In the genomic region with DNA sequence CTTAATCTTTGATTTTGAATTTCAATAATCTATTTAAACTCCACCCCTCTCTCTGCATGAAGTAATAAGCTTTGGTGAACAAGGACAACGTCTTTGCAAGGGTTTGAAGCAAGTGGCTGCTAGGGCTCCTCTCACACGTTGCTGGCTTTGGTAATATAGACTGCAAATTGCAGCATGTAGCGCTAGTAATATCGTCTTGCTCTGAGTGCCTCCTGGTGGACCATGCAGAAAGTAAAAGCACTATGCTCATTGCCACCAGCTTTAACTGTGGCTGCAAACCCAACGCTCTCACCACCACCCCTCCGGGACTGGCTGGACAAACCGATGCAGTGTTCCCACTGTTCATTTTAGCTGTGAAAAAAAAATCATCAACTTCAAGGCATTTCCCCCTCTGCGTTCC, we compare ENCODE assay signal across 8 mouse cellular contexts. TPM values are rescaled to one million over a fixed set of nuclear protein-coding genes. Genes with fewer than 3 reads are reported as not detected.
DNase-seq lines count a peak whose midpoint lies in the region; ATAC-seq and TF ChIP-seq lines count a peak whose summit lies in the region.

No protein-coding gene starts in this region.

- no peaks in the 10 kb centered on the region for H3K27me3 ChIP-seq in liver, adult 2 months (ENCODE audit: control insufficient read depth, insufficient read depth, low read length)

- 49% methylated on average over 8 of the region's 8 CpGs for WGBS in liver, adult 2 months

- TF ChIP-seq CTCF in liver, adult 2 months (IDR thresholded peaks at IDR 0.05; ENCODE audit: low read depth, low read length): peak; percentile 41

- no peaks in the 10 kb centered on the region for H3K79me2 ChIP-seq in liver, adult 2 months (ENCODE audit: control insufficient read depth, insufficient read depth, low read length)

- ATAC-seq in monocyte, adult 5-6 weeks (replicated peaks; ENCODE audit: insufficient number of reproducible peaks, low FRiP score, low TSS enrichment, poor library complexity, severe bottlenecking): no peak

- no peak overlapping the region for H3K9ac ChIP-seq in liver, adult 2 months (ENCODE audit: low read depth, low read length)

- peak; percentile 48 for DNase-seq in embryo, embryonic 10 days (ENCODE audit: low spot score)
- DNase-seq in embryo, embryonic 9.5 days (ENCODE audit: extremely low spot score): no peak
- peak; percentile 42 to 58 for DNase-seq in kidney, postnatal 4 days
- DNase-seq in kidney, adult 11 months: no peak
- peak; percentile 85 for DNase-seq in 416B (ENCODE audit: low read depth)
- no peak for DNase-seq in liver, adult 2 months (ENCODE audit: extremely low read depth, low read depth, low spot score)
- no peak for DNase-seq in adrenal gland, adult 2 months

- H3K4me3 ChIP-seq in liver, adult 2 months (ENCODE audit: insufficient read depth, low read depth, low read length): no peak overlapping the region

- no peak overlapping the region for H3K27ac ChIP-seq in liver, adult 2 months (replicated peaks; ENCODE audit: insufficient read depth, low read depth, low read length)

- no peaks in the 10 kb centered on the region for H3K4me1 ChIP-seq in liver, adult 2 months (ENCODE audit: control insufficient read depth, insufficient read depth, low read length)

- TF ChIP-seq POLR2A in liver, adult 2 months (IDR thresholded peaks at IDR 0.05; ENCODE audit: extremely low read depth, insufficient read depth, low read length): no peak

- no peaks in the 10 kb centered on the region for H3K36me3 ChIP-seq in liver, adult 2 months (ENCODE audit: control insufficient read depth, insufficient read depth, low read length)

RNA-seq across cellular contexts. Expression of a gene that starts 7.2 kb away (rescaled TPM):
- total RNA-seq in liver, adult 2 months (2014; rRNA removed): 0.34 and 0.74 TPM in 2 replicates
- 0.25 TPM in 1 of 2 replicates, not detected in the other for polyA plus RNA-seq in liver, adult 2 months (2012; rRNA removed)
- total RNA-seq in monocyte, adult 5-6 weeks (2017): 1.9 to 42.8 TPM (median 3.1 TPM) in 3 replicates
- total RNA-seq in adrenal gland, adult 2 months (2021): under 1 TPM in 1 of 2 experiments, not detected in 1; 0.45 TPM
- 0.84 and 1.0 TPM in 2 replicates for polyA plus RNA-seq in adrenal gland, adult 2 months (2012; rRNA removed)

RNA-seq across cellular contexts. Expression of a gene that starts 40.0 kb away (rescaled TPM):
- total RNA-seq in liver, adult 2 months (2014; rRNA removed): 0.65 and 1.2 TPM in 2 replicates
- 0.41 and 0.86 TPM in 2 replicates for polyA plus RNA-seq in liver, adult 2 months (2012; rRNA removed)
- not detected in 3 replicates for total RNA-seq in monocyte, adult 5-6 weeks (2017)
- total RNA-seq in adrenal gland, adult 2 months (2021): 1 to 10 TPM in 1 of 2 experiments, under 1 TPM in 1; 0.63 to 1.1 TPM
- polyA plus RNA-seq in adrenal gland, adult 2 months (2012; rRNA removed): 1.1 and 1.4 TPM in 2 replicates

RNA-seq across cellular contexts. Expression of a gene that starts 41.3 kb away (rescaled TPM):
- 63.0 and 71.9 TPM in 2 replicates for total RNA-seq in liver, adult 2 months (2014; rRNA removed)
- polyA plus RNA-seq in liver, adult 2 months (2012; rRNA removed): 106 and 139 TPM in 2 replicates
- total RNA-seq in monocyte, adult 5-6 weeks (2017): 33.6 to 48.6 TPM (median 34.7 TPM) in 3 replicates
- total RNA-seq in adrenal gland, adult 2 months (2021): 10 to 100 TPM; 28.0 to 28.2 TPM
- polyA plus RNA-seq in adrenal gland, adult 2 months (2012; rRNA removed): 27.6 and 30.6 TPM in 2 replicates

Comparison
In these comparisons a context has a peak if more than half of its experiments do, and no peak if none do; other contexts are left out.
1. DNase-seq: peak in embryo, embryonic 10 days (single experiment), kidney, postnatal 4 days (2 of 2) and 416B (single experiment); none in embryo, embryonic 9.5 days (single experiment), kidney, adult 11 months (single experiment), liver, adult 2 months (single experiment) and adrenal gland, adult 2 months (single experiment).